Mouse (Mus musculus) activated CD4-positive, CD25-positive, alpha-beta regulatory T cell (primary cell): ENCODE data around the gene Dcun1d1. TPM values are rescaled to one million over a fixed set of nuclear protein-coding genes. Genes with fewer than 3 reads are reported as not detected.

Experiments used
- polyA plus RNA-seq, 2 experiments: library from polyadenylated mRNA; unstranded; fragments of 100-300 nt; shearing (Covaris generic); gene quantifications; one replicate each; pipeline ENCODE4 v1.2.1; 2017

Gene Dcun1d1
- 10 to 100 TPM; 60.2 to 68.7 TPM for polyA plus RNA-seq

GRCm38 (mm10) chr3:35937345-35937744 is at the start of gene Dcun1d1:
Gene Dcun1d1 (minus strand): TSS chr3:35937445.

Other genes starting within 250 kb of the Dcun1d1 start
- 100 to 1,000 TPM; 172 to 197 TPM for gene Atp11b, start 183.3 kb downstream of the Dcun1d1 start, polyA plus RNA-seq
- 10 to 100 TPM; 14.4 to 18.2 TPM for gene Mccc1, start 63.2 kb upstream of the Dcun1d1 start, polyA plus RNA-seq
- gene Ccdc144b, start 116.1 kb upstream of the Dcun1d1 start, polyA plus RNA-seq: under 1 TPM in 1 of 2 experiments, not detected in 1; 0.02 TPM
- gene Acad9, start 128.5 kb upstream of the Dcun1d1 start, polyA plus RNA-seq: 10 to 100 TPM; 55.0 to 61.2 TPM
- 1 to 10 TPM; 2.0 to 3.8 TPM for gene D3Ertd254e, start 213.6 kb upstream of the Dcun1d1 start, polyA plus RNA-seq